Mouse (Mus musculus) layer of hippocampus, adult 8-10 months (tissue): ENCODE measurements around the gene Rnaseh2a. TPM values are rescaled to one million over a fixed set of nuclear protein-coding genes. Genes with fewer than 3 reads are reported as not detected.

ENCODE experiments used
- DNase-seq, 2 experiments: peaks; one replicate each; pipeline ENCODE4 v3.0.0; 2022; ENCODE audit warnings: low spot score in 2 of 2
- total RNA-seq, 4 experiments: library from RNA; stranded (reverse); gene quantifications; 2 replicates each; pipeline ENCODE4 v1.2.4; 2022

Gene Rnaseh2a
- total RNA-seq, result 10 to 100 TPM; 36.2 to 46.2 (median 41.2) TPM

DNA sequence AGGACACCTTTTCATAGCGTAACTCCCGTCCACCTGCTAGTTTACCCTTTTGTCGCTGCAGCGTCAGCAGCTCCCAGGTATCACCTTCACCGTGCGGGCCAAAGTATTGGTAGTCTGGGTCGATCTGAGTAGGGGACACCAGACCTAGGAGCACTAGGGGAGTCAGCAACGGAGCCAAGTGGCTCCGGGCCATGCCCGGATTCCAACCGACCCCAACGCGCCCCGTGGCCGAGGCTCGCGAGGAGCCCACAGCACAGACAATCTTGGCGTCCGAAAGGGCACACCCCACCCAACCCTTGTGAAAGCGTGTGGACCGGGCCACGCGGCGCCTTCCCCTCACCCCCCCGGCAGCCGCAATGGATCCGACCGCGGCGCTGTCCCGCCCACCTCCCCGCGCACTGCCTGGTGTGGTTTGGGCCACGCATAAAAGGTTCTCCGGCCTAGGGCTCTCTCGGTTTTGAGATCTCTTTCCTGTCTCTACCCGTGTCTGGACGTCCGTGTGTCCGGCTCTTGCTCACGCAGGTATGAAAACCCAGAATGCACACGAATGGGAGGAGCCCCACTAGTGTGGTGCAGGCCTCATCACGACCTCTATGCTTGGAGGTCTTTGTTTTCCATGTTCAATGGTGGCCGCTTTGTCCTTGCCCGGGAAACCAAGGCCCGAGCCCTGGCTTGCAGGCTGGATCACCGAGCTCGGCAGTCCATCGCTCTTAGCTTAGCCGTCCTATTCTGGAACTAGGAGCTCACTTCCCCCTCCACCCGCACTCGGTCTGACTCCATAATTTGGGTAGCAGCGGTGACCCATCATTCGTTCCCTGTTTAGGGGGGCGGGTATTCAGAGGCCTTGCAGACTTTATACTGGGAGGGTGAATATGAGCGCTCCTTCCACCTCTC lies at the start of gene Rnaseh2a, which contains the start of the genes Gm49661 and Prdx2:
TSS of gene Rnaseh2a (minus strand) at position 527 of the 894 bp plus-strand sequence.
TSS of gene Gm49661 (minus strand) at position 193 of the 894 bp plus-strand sequence.
TSS of gene Prdx2 (plus strand) at position 347 of the 894 bp plus-strand sequence.
- DNase-seq, result peak; percentile 50 to 69

GRCm38 (mm10) chr8:85017209-85017608 lies 47.6 kb upstream of the Rnaseh2a start:
- no peak for DNase-seq

- no peak for DNase-seq
Measured at GRCm38 (mm10) chr8:85016724-85017123, 47.2 kb upstream of the Rnaseh2a start.

- DNase-seq, result no peak
Measured at GRCm38 (mm10) chr8:85014431-85014830, 44.9 kb upstream of the Rnaseh2a start, which contains the start of gene Best2. Gene Best2 (minus strand): TSS chr8:85014531.

DNA sequence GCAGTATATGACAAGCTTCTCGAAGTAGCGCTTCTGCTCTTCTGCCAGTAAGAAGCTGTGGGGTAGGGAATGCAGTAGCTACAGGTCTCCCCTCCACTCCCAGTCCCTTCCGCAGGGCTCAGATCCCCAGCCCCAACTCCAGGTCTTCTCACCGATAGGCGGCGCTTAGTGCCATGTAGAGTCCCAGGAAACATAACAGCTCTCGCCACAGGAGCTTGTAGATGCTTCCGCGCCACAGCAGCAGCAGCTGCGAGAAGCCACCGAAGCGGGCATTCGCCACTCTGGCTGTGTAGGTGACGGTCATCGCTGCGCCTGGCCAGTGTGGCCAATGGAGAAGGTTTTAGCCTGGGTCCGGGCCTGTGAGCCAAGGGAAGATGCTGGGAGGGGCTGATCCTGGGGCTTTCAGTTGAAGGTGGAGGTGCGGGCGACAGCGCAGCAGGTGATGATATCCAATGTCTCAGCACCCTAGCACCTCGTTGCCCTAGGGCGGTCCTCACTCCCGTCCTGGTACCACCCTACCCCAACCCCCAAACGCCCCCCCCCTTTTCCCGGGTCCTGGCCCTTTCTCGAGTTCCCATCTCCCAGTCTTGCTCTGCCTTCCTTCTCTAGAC lies 43.8 kb upstream of the Rnaseh2a start:
- DNase-seq, result peak; percentile 64 to 75

- DNase-seq, result no peak
Measured at GRCm38 (mm10) chr8:85011242-85011641, 41.7 kb upstream of the Rnaseh2a start.

DNA sequence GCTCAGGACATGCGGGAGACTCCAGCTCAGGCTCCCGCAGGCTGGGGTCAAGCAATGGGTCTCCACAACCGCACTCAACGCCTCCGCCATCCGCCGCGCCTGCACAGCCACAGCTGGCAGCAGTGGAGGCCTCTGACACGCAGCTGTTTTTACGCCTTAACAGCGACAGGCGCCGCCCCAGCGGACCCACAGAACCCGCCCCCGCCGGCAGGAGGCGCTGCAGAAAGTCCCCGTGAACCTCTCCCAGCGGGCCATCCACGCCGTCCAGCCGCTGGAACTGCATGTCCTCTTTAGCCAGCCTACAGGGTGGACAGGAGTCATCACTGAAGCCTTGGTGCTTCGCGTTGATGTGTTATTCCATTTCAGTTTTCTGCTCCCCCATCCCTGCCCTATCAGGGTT lies 38.1 kb upstream of the Rnaseh2a start:
- no peak for DNase-seq

DNA sequence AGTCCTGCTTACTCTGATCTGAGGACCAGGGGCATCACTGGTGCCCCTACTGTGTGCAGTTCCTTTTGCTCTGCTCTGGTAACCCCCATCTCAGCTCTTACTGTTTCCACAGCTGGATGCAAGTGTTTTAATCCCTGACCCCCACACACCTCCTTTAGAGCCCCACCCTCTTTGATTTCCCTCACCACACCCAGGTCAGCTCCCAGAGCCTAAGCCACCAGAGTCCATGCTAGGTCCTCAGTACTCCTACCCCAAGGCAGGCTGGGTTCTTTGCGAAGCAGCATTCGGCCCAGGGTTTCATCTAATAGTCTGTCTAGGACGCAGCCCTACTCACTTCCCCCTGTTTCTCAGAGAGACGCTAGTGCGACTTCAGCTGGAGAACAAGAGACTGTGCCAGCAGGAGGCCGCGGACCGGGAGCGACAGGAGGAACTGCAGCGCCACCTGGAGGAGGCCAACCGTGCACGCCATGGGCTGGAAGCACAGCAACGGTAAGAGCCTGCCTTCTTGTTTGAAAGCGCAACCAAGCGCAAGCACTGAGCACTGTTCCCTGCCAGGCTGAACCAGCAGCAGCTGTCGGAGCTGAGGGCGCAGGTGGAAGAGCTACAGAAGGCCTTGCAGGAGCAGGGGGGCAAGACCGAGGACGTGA lies 28.2 kb upstream of the Rnaseh2a start:
- peak; percentile 86 to 92 for DNase-seq

DNA sequence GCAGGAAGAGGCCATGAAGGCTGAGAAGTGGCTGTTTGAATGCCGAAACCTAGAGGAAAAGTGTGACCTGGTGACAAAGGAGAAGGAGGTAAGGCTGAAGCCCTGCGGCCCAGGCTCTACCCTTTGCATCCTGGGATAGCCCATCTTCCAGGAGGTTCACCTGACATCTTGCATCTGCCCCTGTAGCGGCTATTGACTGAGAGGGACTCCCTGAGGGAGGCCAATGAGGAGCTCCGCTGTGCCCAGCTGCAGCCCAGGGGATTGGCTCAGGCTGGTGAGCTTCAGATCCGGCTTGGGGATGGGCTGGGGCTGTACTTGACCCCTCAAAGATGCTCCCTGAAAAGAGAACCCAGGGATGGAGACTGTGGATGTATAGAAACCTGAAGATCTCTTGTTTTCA lies 27.4 kb upstream of the Rnaseh2a start:
- DNase-seq, result no peak

DNA sequence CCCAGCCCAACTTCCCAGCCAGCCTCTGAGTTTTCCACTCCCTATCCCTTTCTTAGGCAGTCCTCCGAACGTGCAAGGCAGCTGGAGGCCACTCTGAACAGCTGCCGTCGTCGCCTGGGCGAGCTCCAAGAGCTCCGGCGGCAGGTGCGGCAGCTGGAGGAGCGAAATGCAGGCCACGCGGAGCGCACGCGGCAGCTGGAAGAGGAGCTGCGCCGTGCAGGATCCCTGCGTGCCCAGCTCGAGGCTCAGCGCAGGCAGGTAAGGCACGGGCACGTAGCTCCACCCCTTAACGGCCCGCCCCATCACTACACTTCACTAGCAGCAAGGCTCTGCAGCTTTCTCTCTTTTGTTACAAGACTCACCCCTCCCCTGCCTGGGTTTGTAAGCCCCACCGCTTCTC lies 26.1 kb upstream of the Rnaseh2a start:
- no peak for DNase-seq

- DNase-seq, result no peak
Measured at GRCm38 (mm10) chr8:84994375-84994774, 24.8 kb upstream of the Rnaseh2a start.

GRCm38 (mm10) chr8:84990836-84991235 lies 21.3 kb upstream of the Rnaseh2a start:
- DNase-seq, result peak in 1 of 2 experiments; percentile 55

DNA sequence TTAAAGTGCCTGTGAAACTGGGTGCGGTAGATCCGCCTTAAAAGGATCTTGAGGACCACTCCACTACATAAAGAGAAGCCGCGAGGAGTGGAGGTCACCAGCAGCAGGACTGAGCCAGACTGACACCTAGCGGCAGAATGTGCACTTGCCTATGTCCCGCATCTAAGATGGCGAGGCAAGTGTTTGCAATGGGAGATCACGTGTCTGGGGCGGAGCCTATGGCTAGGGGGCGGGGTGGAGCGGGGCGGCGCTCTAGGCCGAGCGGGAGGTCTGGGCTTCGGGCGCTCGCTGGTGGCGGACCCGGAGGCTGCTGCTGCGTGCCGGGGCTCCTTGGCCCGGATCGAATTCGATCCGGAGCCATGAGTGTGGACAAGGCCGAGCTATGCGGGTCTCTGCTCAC lies 20.8 kb upstream of the Rnaseh2a start, which contains the start of gene Hook2:
TSS of gene Hook2 (plus strand) at position 255 of the 400 bp plus-strand sequence.
- peak; percentile 96 to 98 for DNase-seq

GRCm38 (mm10) chr8:84989810-84990209 lies 20.2 kb upstream of the Rnaseh2a start:
- DNase-seq, result peak; percentile 83 to 87

- no peak for DNase-seq
Measured at GRCm38 (mm10) chr8:84989311-84989731, 19.8 kb upstream of the Rnaseh2a start.

DNA sequence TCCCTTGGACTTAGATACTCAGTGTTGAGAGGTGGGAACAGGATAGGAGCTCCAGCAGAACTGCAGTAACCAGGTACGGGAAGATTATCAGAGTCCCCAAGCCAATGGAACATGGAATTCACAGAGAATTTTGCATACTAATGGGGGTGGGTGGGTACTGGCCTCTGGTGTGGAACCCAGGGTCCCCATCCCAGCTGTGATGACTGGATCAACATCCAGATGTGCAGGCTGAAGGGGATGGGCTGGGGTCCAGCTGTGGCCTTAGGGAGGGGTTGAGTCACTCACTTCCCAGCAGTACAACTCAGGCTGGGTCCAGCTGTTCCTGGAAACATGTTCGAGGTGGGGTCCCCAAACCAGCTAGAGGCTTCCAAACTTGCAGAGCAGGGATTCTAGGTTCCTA lies 18.3 kb upstream of the Rnaseh2a start:
- no peak for DNase-seq

GRCm38 (mm10) chr8:84987388-84987787 lies 17.8 kb upstream of the Rnaseh2a start:
- no peak for DNase-seq

DNA sequence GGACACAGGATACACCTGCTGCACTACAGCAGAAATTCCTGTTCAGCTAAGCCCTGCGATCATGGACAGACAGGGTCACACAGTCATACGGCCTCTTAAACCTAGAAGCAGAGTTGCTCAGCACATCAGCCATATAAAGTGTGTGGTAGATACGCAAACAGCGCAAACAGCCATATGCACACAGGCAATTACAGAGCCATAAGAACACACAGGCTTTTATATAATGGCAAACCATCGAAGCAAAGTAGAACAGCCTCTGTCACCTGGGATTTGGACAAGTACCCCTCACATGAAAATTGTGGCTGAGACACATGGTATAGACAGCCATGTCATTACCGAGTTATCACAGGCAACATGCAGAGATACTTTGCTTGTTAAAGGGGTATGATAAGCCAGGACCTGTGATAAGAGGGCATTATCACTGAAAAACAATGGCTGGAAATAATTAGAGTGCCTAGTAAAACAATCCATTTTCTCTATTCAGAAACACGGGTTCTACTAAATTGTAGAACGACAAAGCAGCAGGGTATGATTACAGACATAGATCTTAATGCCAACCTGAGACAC lies 16.9 kb upstream of the Rnaseh2a start:
- peak in 1 of 2 experiments; percentile 24 for DNase-seq

DNA sequence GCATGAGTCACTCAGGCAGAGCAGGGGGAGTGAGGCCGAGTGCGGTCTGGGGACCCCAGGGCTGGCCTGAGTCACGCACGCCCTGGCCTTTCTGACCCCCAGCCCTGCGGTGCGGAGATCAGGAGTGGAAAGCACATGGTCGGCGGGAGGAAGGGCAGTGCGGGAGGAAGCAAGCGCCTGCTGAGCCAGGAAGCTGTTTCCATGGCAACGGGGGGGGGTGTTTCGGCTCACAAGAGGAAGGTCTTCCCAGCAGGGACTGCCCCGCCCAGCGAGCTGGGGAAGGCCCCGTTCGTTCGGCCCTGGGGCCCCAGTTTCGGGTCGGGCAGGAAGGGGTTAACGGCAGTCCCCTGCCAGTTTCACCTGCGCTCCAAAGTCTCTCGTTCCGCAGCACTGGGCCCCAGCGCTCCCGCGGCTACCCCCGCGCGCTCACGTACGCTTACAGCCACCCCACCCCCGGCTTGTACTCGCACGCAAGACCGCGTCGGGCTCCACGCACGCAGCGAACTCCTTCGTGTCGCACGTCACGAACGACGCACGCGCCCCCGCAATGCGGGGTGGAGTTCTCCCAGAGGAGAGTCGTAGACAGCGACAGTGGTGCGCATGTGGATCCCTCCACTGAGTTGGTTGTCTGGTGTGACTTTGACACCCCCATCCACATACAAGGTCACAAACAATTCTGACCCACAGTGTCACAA lies 16.3 kb upstream of the Rnaseh2a start:
- peak; percentile 93 to 94 for DNase-seq

DNA sequence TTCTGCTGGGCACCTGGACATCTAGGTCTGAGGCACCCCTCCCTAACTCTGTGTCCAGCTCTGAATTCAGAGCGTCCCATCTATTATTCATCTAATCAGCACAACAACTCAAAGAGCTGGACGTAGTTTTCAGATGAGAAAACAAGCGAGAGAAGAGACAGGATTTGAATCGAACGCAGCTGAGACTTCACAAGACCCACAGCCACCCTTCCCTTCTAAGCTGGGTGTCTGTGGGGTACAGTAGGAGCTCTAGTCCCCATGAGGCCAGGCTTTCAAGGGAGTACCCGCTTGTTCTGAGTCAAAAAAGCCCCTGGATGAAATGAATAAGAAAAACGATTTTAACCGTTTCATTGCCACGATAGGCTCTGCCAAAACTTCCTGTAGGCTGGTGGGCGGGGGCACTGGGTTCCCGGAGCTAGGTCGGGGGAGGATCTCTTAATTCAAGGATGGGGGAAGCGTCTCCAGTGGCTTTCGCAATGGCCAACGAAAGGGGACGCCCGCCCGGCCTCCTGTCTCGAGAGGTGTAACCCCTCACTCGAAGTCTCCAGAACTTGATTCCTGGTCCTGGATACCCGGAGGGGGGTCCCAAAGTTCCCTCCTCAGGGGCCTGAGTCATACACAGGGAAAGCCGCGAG lies 15.6 kb upstream of the Rnaseh2a start:
- DNase-seq, result no peak
